Mouse (Mus musculus) R1 (cell line): ENCODE results near the gene Fam185a.

Experiments
- DNase-seq: peaks from one replicate; pipeline ENCODE4 v3.0.0-alpha.2; 2018; ENCODE audit warnings: low read depth, low spot score

Gene Fam185a

GRCm38 (mm10) chr5:21493294-21493999 is 68.7 kb downstream of the Fam185a start:
- no peak for DNase-seq

GRCm38 (mm10) chr5:21494781-21495180 is 70.0 kb downstream of the Fam185a start:
- peak; percentile 12 for DNase-seq

- no peak for DNase-seq
These were observed 71.6 kb downstream of the Fam185a start for GRCm38 (mm10) chr5:21496321-21496720.

- DNase-seq, result no peak
These were observed 72.1 kb downstream of the Fam185a start for GRCm38 (mm10) chr5:21496881-21497280.

GRCm38 (mm10) chr5:21498490-21498889 is 73.7 kb downstream of the Fam185a start:
- no peak for DNase-seq

- DNase-seq, result no peak
These were observed 74.2 kb downstream of the Fam185a start for GRCm38 (mm10) chr5:21498925-21499324.

GRCm38 (mm10) chr5:21500133-21500532 is 75.4 kb downstream of the Fam185a start:
- no peak for DNase-seq

- DNase-seq, result no peak
These were observed 76.2 kb downstream of the Fam185a start for GRCm38 (mm10) chr5:21500941-21501340.

- no peak for DNase-seq
These were observed 78.3 kb downstream of the Fam185a start for GRCm38 (mm10) chr5:21502936-21503610.

GRCm38 (mm10) chr5:21505159-21505558 is 80.4 kb downstream of the Fam185a start:
- no peak for DNase-seq

GRCm38 (mm10) chr5:21506887-21507286 is 82.1 kb downstream of the Fam185a start:
- no peak for DNase-seq

GRCm38 (mm10) chr5:21509801-21510200 is 85.0 kb downstream of the Fam185a start:
- DNase-seq, result no peak

- DNase-seq, result no peak
These were observed 88.6 kb downstream of the Fam185a start for GRCm38 (mm10) chr5:21513363-21513762.

- DNase-seq, result peak; percentile 46
These were observed 92.8 kb downstream of the Fam185a start for GRCm38 (mm10) chr5:21517562-21517961.

- no peak for DNase-seq
These were observed 93.4 kb downstream of the Fam185a start for GRCm38 (mm10) chr5:21518207-21518606.

GRCm38 (mm10) chr5:21519166-21519565 is 94.4 kb downstream of the Fam185a start:
- no peak for DNase-seq

- no peak for DNase-seq
These were observed 102.2 kb downstream of the Fam185a start for GRCm38 (mm10) chr5:21526835-21527485.

GRCm38 (mm10) chr5:21527488-21527911 is 102.7 kb downstream of the Fam185a start:
- DNase-seq, result no peak

- DNase-seq, result no peak
These were observed 103.5 kb downstream of the Fam185a start for GRCm38 (mm10) chr5:21528068-21528842.

GRCm38 (mm10) chr5:21529110-21529720 is 104.5 kb downstream of the Fam185a start:
- no peak for DNase-seq
